22 mouse cellular contexts compared by ENCODE assay signal in genomic region chr7:126340896-126341295, GRCm38 (mm10). TPM values are rescaled to one million over a fixed set of nuclear protein-coding genes. Genes with fewer than 3 reads are reported as not detected.
DNase-seq lines count a peak whose midpoint lies in the region; ATAC-seq and TF ChIP-seq lines count a peak whose summit lies in the region.
"Had no signal": no experiment of that assay in that cellular context is flagged by ENCODE, and none has a peak within 500 bp of the region (broad histone marks: within the 10 kb centered on the region; RNA-seq: fewer than 3 reads in every experiment).

No protein-coding gene starts in this region.

- TF ChIP-seq CTCF in liver, postnatal 0 days (IDR thresholded peaks at IDR 0.05; ENCODE audit: low read depth) = no peak
- TF ChIP-seq CTCF in ES-Bruce4 (IDR thresholded peaks at IDR 0.05; ENCODE audit: low read depth, low read length) = no peak

- H3K9ac ChIP-seq in heart, embryonic 15.5 days = no peak overlapping the region
- H3K9ac ChIP-seq in liver, postnatal 0 days (replicated peaks) = no peak overlapping the region
- no peak overlapping the region for H3K9ac ChIP-seq in liver, embryonic 11.5 days (ENCODE audit: low read depth, low read length)
- no peak overlapping the region for H3K9ac ChIP-seq in ES-Bruce4 (ENCODE audit: low read depth, poor library complexity, severe bottlenecking)
- no peak overlapping the region for H3K9ac ChIP-seq in intestine, embryonic 16.5 days (ENCODE audit: low read depth, low read length)
- H3K9ac ChIP-seq: hindbrain, embryonic 12.5 days; liver, embryonic 12.5 days; midbrain, embryonic 15.5 days; neural tube, embryonic 12.5 days had no signal

- no peaks in the 10 kb centered on the region for H3K9me3 ChIP-seq in heart, embryonic 15.5 days (replicated peaks)
- H3K9me3 ChIP-seq in liver, postnatal 0 days (ENCODE audit: low read length) = no peaks in the 10 kb centered on the region
- H3K9me3 ChIP-seq in liver, embryonic 11.5 days (ENCODE audit: control insufficient read depth, low read length) = no peaks in the 10 kb centered on the region
- no peaks in the 10 kb centered on the region for H3K9me3 ChIP-seq in ES-Bruce4 (replicated peaks; ENCODE audit: control insufficient read depth, insufficient read depth, low read length, poor library complexity, severe bottlenecking)
- no peaks in the 10 kb centered on the region for H3K9me3 ChIP-seq in intestine, embryonic 16.5 days (ENCODE audit: control insufficient read depth, low read length)
- H3K9me3 ChIP-seq: hindbrain, embryonic 12.5 days; liver, embryonic 12.5 days; midbrain, embryonic 15.5 days; neural tube, embryonic 12.5 days had no signal

- DNase-seq in heart, postnatal 4 days = no peak
- no peak for DNase-seq in liver, postnatal 0 days
- DNase-seq in liver, embryonic 11.5 days (ENCODE audit: low spot score) = no peak
- no peak for DNase-seq in lung, postnatal 10 days
- DNase-seq: adrenal gland, postnatal 14 days; cerebellum, adult 8-10 months; cerebellum, postnatal 36 days; gastrocnemius, postnatal 14 days; kidney, postnatal 10 days; lung, adult 2 months; retina, postnatal 1 day; right cerebral cortex, postnatal 25 days; spleen, adult 18-20 months had no signal

- H3K4me3 ChIP-seq in heart, embryonic 15.5 days = no peak overlapping the region
- H3K4me3 ChIP-seq in liver, postnatal 0 days (ENCODE audit: low read depth, low read length) = no peak overlapping the region
- no peak overlapping the region for H3K4me3 ChIP-seq in liver, embryonic 11.5 days (ENCODE audit: low read depth, low read length)
- no peak overlapping the region for H3K4me3 ChIP-seq in ES-Bruce4 (ENCODE audit: low read depth, low read length)
- no peak overlapping the region for H3K4me3 ChIP-seq in intestine, embryonic 16.5 days (ENCODE audit: low read length)
- H3K4me3 ChIP-seq: heart, adult 2 months; hindbrain, embryonic 12.5 days; liver, embryonic 12.5 days; midbrain, embryonic 15.5 days; neural tube, embryonic 12.5 days had no signal

- no peak for TF ChIP-seq EP300 in liver, postnatal 0 days (IDR thresholded peaks at IDR 0.05; ENCODE audit: low read depth)
- no peak for TF ChIP-seq EP300 in ES-Bruce4 (IDR thresholded peaks at IDR 0.05; ENCODE audit: insufficient read depth, low read depth, low read length)

- H3K27ac ChIP-seq in heart, embryonic 15.5 days = peak overlapping the region; percentile 3; the same call in 1 of the 2 replicates
- H3K27ac ChIP-seq in liver, postnatal 0 days (ENCODE audit: low read depth) = peak overlapping the region; percentile 66
- no peak overlapping the region for H3K27ac ChIP-seq in liver, embryonic 11.5 days (ENCODE audit: low read depth, low read length)
- 0 out of 2 replicates have a peak overlapping the region, but pooled peaks have one; percentile 18 for H3K27ac ChIP-seq in ES-Bruce4 (ENCODE audit: insufficient read depth, low read length)
- peak overlapping the region; percentile 67 for H3K27ac ChIP-seq in intestine, embryonic 16.5 days (ENCODE audit: low read length)
- H3K27ac ChIP-seq: heart, adult 2 months; hindbrain, embryonic 12.5 days; liver, embryonic 12.5 days; midbrain, embryonic 15.5 days; neural tube, embryonic 12.5 days had no signal

- 25% methylated on average over 6 of the region's 6 CpGs for WGBS in heart, embryonic 15.5 days
- 33% methylated on average over 6 of the region's 6 CpGs for WGBS in liver, postnatal 0 days (ENCODE audit: insufficient replicate concordance)
- WGBS in liver, embryonic 11.5 days = 41% methylated on average over 6 of the region's 6 CpGs
- 25% methylated on average over 6 of the region's 6 CpGs for WGBS in intestine, embryonic 16.5 days

- no peaks in the 10 kb centered on the region for H3K27me3 ChIP-seq in heart, embryonic 15.5 days
- H3K27me3 ChIP-seq in liver, postnatal 0 days (ENCODE audit: insufficient read depth, low read length) = no peaks in the 10 kb centered on the region
- no peaks in the 10 kb centered on the region for H3K27me3 ChIP-seq in liver, embryonic 11.5 days (replicated peaks; ENCODE audit: control insufficient read depth, insufficient read depth, low read length)
- H3K27me3 ChIP-seq in ES-Bruce4 (ENCODE audit: control insufficient read depth, insufficient read depth, low read length, poor library complexity, severe bottlenecking) = no peaks in the 10 kb centered on the region
- no peaks in the 10 kb centered on the region for H3K27me3 ChIP-seq in intestine, embryonic 16.5 days (replicated peaks; ENCODE audit: control insufficient read depth, insufficient read depth, low read length)
- H3K27me3 ChIP-seq: liver, embryonic 12.5 days; midbrain, embryonic 15.5 days; neural tube, embryonic 12.5 days had no signal

- no peak for TF ChIP-seq POLR2A in ES-Bruce4 (IDR thresholded peaks at IDR 0.05; ENCODE audit: insufficient read depth, low read length)

- no peak for ATAC-seq in heart, embryonic 15.5 days (replicated peaks; ENCODE audit: insufficient number of reproducible peaks, insufficient read depth, low FRiP score, low read depth)
- ATAC-seq in liver, postnatal 0 days = no peak
- no peak for ATAC-seq in liver, embryonic 11.5 days (replicated peaks; ENCODE audit: low FRiP score)
- peak; percentile 32 for ATAC-seq in intestine, embryonic 16.5 days
- ATAC-seq: forebrain, embryonic 16.5 days; midbrain, embryonic 15.5 days had no signal

- H3K4me1 ChIP-seq in heart, embryonic 15.5 days (replicated peaks) = peaks cover 11% of the 10 kb centered on the region; the same call in 1 of the 2 replicates
- no peaks in the 10 kb centered on the region for H3K4me1 ChIP-seq in liver, postnatal 0 days (ENCODE audit: insufficient read depth)
- no peaks in the 10 kb centered on the region for H3K4me1 ChIP-seq in liver, embryonic 11.5 days (replicated peaks; ENCODE audit: control insufficient read depth, insufficient read depth, low read length)
- peaks cover 9% of the 10 kb centered on the region for H3K4me1 ChIP-seq in ES-Bruce4 (ENCODE audit: control insufficient read depth, insufficient read depth, low read length)
- H3K4me1 ChIP-seq in intestine, embryonic 16.5 days (ENCODE audit: control insufficient read depth, insufficient read depth, low read length) = peaks cover 2% of the 10 kb centered on the region
- H3K4me1 ChIP-seq: hindbrain, embryonic 12.5 days; midbrain, embryonic 15.5 days; neural tube, embryonic 12.5 days had no signal

- H3K4me2 ChIP-seq in heart, embryonic 15.5 days = no peak overlapping the region
- no peak overlapping the region for H3K4me2 ChIP-seq in liver, postnatal 0 days (ENCODE audit: low read depth, low read length)
- no peak overlapping the region for H3K4me2 ChIP-seq in liver, embryonic 11.5 days
- no peak overlapping the region for H3K4me2 ChIP-seq in intestine, embryonic 16.5 days (ENCODE audit: low read depth, low read length)
- H3K4me2 ChIP-seq: hindbrain, embryonic 12.5 days; liver, embryonic 12.5 days; midbrain, embryonic 15.5 days; neural tube, embryonic 12.5 days had no signal

- H3K36me3 ChIP-seq in heart, embryonic 15.5 days = no peaks in the 10 kb centered on the region
- H3K36me3 ChIP-seq in liver, postnatal 0 days (replicated peaks; ENCODE audit: insufficient read depth, low read length) = no peaks in the 10 kb centered on the region
- no peaks in the 10 kb centered on the region for H3K36me3 ChIP-seq in liver, embryonic 11.5 days (ENCODE audit: control insufficient read depth, insufficient read depth, low read length)
- no peaks in the 10 kb centered on the region for H3K36me3 ChIP-seq in ES-Bruce4 (ENCODE audit: control insufficient read depth, insufficient read depth, low read length, poor library complexity, severe bottlenecking)
- H3K36me3 ChIP-seq in intestine, embryonic 16.5 days (ENCODE audit: control insufficient read depth, insufficient read depth, low read length) = no peaks in the 10 kb centered on the region
- H3K36me3 ChIP-seq: hindbrain, embryonic 12.5 days; liver, embryonic 12.5 days; midbrain, embryonic 15.5 days; neural tube, embryonic 12.5 days had no signal

RNA-seq across cellular contexts. Expression of gene Lat, which starts 28.5 kb away (rescaled TPM):
- polyA plus RNA-seq in heart, embryonic 15.5 days (2015; fragmentation: Nextera tagmentation; extraction: Ambion mirVana) = 4.3 and 22.6 TPM in 2 replicates
- 1 to 10 TPM; 1.1 to 1.4 TPM for total RNA-seq in heart, postnatal 4 days (2021)
- 8.7 and 9.2 TPM in 2 replicates for polyA plus RNA-seq in liver, postnatal 0 days (2015; fragmentation: Nextera tagmentation; extraction: Ambion mirVana)
- polyA plus RNA-seq in liver, embryonic 11.5 days (2014; fragmentation: Nextera tagmentation; extraction: Ambion mirVana) = 18.8 and 20.3 TPM in 2 replicates
- polyA plus RNA-seq in ES-Bruce4 (2011; ENCODE audit: insufficient read depth, insufficient read length, low read depth, missing spikeins) = 3.0 and 4.2 TPM in 2 replicates
- 0.78 and 1.3 TPM in 2 replicates for polyA plus RNA-seq in intestine, embryonic 16.5 days (2015; fragmentation: Nextera tagmentation; extraction: Ambion mirVana)

RNA-seq across cellular contexts. Expression of gene Spns1, which starts 36.4 kb away (rescaled TPM):
- 36.0 and 46.3 TPM in 2 replicates for polyA plus RNA-seq in heart, embryonic 15.5 days (2015; fragmentation: Nextera tagmentation; extraction: Ambion mirVana)
- 10 to 100 TPM; 36.8 to 37.3 TPM for total RNA-seq in heart, postnatal 4 days (2021)
- 17.2 and 18.6 TPM in 2 replicates for polyA plus RNA-seq in liver, postnatal 0 days (2015; fragmentation: Nextera tagmentation; extraction: Ambion mirVana)
- polyA plus RNA-seq in liver, embryonic 11.5 days (2014; fragmentation: Nextera tagmentation; extraction: Ambion mirVana) = 43.8 and 43.9 TPM in 2 replicates
- 52.3 and 62.0 TPM in 2 replicates for polyA plus RNA-seq in ES-Bruce4 (2011; ENCODE audit: insufficient read depth, insufficient read length, low read depth, missing spikeins)
- polyA plus RNA-seq in intestine, embryonic 16.5 days (2015; fragmentation: Nextera tagmentation; extraction: Ambion mirVana) = 70.0 and 76.2 TPM in 2 replicates

RNA-seq across cellular contexts. Expression of gene Nfatc2ip, which starts 55.6 kb away (rescaled TPM):
- 1.4 and 2.6 TPM in 2 replicates for polyA plus RNA-seq in heart, embryonic 15.5 days (2015; fragmentation: Nextera tagmentation; extraction: Ambion mirVana)
- 10 to 100 TPM in 1 of 2 experiments, 1 to 10 TPM in 1; 7.5 to 10.1 TPM for total RNA-seq in heart, postnatal 4 days (2021)
- 1.4 and 1.5 TPM in 2 replicates for polyA plus RNA-seq in liver, postnatal 0 days (2015; fragmentation: Nextera tagmentation; extraction: Ambion mirVana)
- polyA plus RNA-seq in liver, embryonic 11.5 days (2014; fragmentation: Nextera tagmentation; extraction: Ambion mirVana) = 3.6 and 4.0 TPM in 2 replicates
- 76.8 and 78.6 TPM in 2 replicates for polyA plus RNA-seq in ES-Bruce4 (2011; ENCODE audit: insufficient read depth, insufficient read length, low read depth, missing spikeins)
- polyA plus RNA-seq in intestine, embryonic 16.5 days (2015; fragmentation: Nextera tagmentation; extraction: Ambion mirVana) = 0.99 and 1.4 TPM in 2 replicates

Comparison
In these comparisons a context has a peak if more than half of its experiments do, and no peak if none do; other contexts are left out.
1. RNA of gene Nfatc2ip, which starts 55.6 kb away (polyA plus RNA-seq): 76.8 to 78.6 TPM in ES-Bruce4; 3.6 to 4.0 TPM in liver, embryonic 11.5 days, 1.4 to 1.5 TPM in liver, postnatal 0 days, 0.99 to 1.4 TPM in intestine, embryonic 16.5 days and 1.4 to 2.6 TPM in heart, embryonic 15.5 days; every median in the first group is over 10 times any median in the second.